Mouse (Mus musculus): Measurements from ENCODE around the gene Rab38. TPM values are rescaled to one million over a fixed set of nuclear protein-coding genes. Genes with fewer than 3 reads are reported as not detected.

The Rab38 gene
- total RNA-seq, 2 experiments from 2014 or later = 1.5 to 2.0 TPM

DNA sequence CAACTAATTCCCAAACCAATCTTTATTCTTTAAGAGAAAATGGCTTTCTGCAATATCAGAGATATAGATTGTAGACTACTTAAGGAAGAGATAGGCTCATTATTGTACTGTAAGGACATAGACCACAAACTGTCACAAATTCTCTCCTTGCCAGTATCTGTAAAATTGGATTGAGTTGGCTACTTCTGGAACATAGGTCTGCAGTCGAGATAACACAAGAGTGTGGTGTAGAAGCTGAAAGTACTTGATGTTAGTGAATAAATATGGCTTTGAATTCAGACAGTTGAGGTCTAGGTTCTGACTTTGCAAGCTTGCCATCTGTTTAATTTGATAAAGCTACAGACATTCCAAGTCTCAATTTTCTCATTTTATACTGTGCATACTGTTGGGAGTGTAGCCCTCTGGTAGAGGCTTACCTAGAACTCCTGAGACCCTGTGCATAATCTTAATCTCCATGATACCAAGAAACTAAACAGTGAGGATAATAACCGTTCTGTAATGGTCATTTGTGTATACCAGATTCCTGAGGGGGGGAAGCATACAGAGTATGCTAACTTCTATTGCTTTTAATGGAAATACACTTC is 15.3 kb downstream of the Rab38 start:
- no peak overlapping the region for H3K4me3 ChIP-seq
- H3K27ac ChIP-seq = no peak overlapping the region
- no peak for TF ChIP-seq CTCF (conservative IDR thresholded peaks at IDR 0.05)
- DNase-seq (ENCODE audit: low spot score in 2 of 2) = no peak

DNA sequence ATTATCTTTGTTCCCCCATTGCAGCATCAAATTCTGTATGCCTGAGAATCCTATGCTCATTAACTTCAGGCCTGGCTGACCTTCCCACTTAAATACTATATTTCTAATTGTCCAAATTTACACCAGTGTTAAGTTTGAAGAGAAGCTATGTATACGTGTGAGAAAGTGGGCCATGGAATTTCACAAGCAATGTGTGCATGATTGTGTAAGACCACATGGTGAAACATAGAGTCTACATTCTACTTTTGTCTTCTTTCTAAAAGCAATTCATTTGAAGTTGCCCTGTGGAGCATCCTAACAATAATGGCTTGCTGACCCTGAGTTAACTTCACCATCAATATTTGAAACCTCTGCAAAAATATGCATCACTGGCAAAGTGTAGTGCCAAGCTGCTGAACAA is 23.2 kb downstream of the Rab38 start:
- no peak for DNase-seq (ENCODE audit: low spot score in 2 of 2)
- Histone ChIP-seq H3K4me3 (no peak overlapping the region), H3K27ac (no peak overlapping the region)
- TF ChIP-seq CTCF (conservative IDR thresholded peaks at IDR 0.05) = no peak

DNA sequence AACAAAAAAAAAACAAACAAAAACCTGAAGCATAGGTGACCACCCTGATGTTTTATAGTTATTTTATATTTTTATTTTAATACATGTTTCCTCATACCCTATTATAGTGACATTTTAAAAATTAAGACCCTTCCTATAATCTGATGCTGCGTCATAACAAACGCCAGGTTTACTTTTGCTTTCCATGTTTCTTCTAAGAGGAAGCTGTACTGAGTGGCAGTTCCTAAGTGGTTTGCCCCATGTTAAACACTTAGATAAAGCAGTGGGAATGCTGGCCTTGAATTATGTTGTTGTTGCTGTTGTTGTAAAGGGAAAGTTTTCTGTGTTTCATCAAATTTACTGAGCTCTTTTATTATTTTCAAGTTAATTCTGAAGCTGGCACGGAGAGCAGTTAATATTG is 27.8 kb downstream of the Rab38 start:
- Histone ChIP-seq H3K4me3 (no peak overlapping the region), H3K27ac (no peak overlapping the region)
- TF ChIP-seq CTCF (conservative IDR thresholded peaks at IDR 0.05) = no peak
- no peak for DNase-seq (ENCODE audit: low spot score in 2 of 2)

DNA sequence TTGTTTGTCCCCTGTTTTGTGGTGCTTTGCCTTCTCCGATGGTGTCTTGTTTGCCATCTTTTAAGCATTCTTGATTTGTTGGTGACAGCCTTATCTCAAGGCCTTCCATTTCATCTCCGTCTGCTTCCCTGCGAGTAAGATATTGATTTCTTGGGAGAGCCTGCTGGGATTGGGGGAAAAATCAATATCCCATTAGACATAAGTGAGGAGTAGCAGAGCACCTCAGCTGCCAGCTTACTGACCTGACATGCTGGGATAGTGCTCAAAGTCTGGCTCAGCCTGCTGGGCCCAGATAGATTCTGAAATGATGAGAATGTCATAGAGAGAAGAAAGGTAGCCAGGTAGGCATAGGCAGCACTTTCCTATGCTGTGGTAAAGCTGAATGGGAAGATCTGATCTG is 37.7 kb downstream of the Rab38 start:
- no peak for TF ChIP-seq CTCF (conservative IDR thresholded peaks at IDR 0.05)
- DNase-seq (ENCODE audit: low spot score in 2 of 2) = no peak
- Histone ChIP-seq H3K27ac (no peak overlapping the region), H3K4me3 (no peak overlapping the region)

DNA sequence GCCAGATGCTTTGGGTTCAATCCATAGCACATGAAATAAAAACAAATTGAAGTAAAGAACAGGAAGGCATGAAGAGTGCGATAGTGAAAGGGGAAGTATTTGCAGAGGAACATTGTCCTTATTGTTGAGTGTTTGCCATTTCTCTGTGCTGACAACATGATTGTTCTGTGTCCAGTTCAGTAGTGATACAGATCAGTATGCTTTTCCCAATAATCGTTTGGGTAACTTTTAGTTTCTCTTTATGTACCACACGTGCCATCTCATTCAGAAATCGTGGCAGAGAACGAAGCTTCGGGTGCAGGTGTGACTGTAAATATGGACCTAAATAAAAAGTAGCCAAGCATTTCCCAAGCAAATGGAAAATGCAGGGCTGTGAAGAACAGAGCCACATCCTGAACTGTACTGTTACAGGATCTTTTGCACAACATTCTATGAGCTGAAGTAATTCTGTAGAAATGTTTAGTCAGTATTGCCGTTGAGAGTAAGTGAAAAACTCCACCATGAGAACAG is 52.1 kb downstream of the Rab38 start:
- no peak overlapping the region for H3K27ac ChIP-seq
- no peak for DNase-seq (ENCODE audit: low spot score in 2 of 2)
- TF ChIP-seq CTCF (conservative IDR thresholded peaks at IDR 0.05) = no peak
- H3K4me3 ChIP-seq = no peak overlapping the region

DNA sequence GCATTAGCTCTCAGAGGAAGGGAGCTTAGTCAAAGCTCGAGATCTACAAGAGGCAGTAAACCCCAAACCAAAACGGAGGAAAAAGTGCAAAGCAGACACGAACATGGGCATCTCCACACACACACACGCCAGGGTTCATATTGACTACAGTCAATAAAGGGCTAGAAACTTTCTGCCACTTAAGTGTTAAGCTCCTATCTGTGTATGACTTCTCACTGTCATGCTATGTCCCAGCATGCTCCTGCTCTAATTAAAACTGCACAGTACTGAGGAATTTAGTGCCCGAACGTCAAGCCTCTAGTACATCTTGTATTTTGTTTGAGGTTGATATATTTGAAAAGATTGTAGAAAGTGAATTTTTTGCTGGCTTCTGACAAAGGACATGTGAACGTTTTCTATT is 52.6 kb downstream of the Rab38 start:
- Histone ChIP-seq H3K27ac (no peak overlapping the region), H3K4me3 (no peak overlapping the region)
- DNase-seq (ENCODE audit: low spot score in 2 of 2) = no peak
- TF ChIP-seq CTCF (conservative IDR thresholded peaks at IDR 0.05) = no peak

DNA sequence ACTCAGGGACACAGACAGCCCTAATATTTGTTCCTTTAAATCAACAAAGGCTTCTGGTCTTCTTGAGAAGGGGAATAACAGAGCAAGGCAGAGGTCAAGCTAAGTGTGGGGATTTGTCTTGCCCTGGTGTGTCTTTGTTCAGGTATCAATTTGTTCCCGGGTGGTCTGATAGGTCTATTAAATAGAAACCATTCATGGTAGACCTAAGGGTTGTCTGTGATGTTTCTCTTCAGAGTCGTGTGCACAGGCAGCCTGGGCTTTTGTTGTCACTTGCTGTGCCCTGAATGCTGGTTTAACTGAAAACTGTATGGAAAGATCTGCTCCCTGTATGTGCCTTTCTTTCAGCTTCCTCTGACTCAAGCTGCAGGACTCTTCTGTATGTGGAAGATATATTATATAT is 60.9 kb downstream of the Rab38 start:
- H3K4me3 ChIP-seq = no peak overlapping the region
- no peak for DNase-seq (ENCODE audit: low spot score in 2 of 2)
- H3K27ac ChIP-seq = no peak overlapping the region
- TF ChIP-seq CTCF (conservative IDR thresholded peaks at IDR 0.05) = no peak

DNA sequence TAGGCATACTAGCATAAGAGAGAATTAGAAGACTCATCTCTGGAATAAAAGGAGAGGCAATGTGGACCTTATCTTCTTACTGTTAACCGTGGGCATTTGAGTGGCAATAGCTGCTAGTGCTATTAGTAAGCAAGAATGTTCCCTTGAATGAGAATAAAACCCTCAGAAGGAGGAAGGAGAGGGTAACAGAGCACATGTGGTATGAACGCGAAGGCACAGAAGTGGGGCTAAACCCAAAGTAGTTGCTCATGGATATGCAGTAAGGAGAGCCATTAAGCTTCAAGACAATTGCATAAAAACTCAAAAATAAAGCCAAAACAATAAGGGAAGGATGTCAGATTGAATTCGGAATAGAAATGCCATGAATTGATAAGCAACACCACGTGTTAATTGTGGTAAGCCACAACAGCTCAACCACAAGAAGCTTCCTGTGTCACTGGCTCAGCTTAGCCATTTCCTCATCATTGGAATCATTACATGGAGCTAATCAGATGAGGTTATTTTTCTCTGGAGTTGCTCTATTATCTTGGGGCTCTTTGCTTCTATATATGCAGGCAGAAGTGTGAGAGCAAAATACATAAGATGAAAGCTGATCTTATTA is 72.2 kb downstream of the Rab38 start:
- TF ChIP-seq CTCF (conservative IDR thresholded peaks at IDR 0.05) = no peak
- DNase-seq (ENCODE audit: low spot score in 2 of 2) = no peak
- Histone ChIP-seq H3K27ac (no peak overlapping the region), H3K4me3 (no peak overlapping the region)

DNA sequence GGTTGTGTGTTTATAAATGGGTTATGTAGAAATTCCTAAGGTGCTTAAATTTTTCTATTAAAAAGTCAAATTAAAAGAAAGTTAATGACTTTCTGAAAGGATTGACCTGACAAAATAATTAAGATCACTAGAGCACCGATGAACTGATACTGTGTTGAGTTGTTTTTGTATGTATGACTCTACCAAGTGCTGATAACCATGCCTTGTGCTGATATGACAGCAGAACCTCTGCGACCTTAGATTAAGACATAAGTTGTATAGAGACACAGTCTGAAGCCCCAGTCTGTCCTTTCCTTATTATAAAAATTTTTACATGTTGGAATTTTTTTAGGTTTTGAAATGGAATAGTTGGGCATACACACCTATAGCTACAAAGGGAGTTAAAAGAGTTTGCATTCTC is 79.7 kb downstream of the Rab38 start:
- no peak for TF ChIP-seq CTCF (conservative IDR thresholded peaks at IDR 0.05)

DNA sequence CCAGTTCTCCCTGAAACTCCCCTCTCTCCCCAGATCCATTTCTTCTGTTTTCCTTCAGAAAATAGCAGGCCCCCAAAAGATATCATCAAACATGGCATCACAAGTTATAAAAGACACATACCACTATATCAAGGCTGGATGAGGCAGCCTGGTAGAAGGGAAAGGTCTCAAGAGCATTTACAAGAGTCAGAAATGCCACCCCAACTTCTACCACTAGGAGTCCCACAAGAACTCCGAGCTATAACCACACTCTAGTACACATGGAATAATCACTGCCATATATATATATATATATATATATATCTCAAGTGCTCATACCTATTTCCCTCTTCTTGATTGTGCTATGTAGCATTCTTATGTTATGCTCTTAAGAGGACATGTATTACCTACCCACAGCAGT is 92.4 kb downstream of the Rab38 start:
- Histone ChIP-seq H3K4me3 (no peak overlapping the region), H3K27ac (no peak overlapping the region)
- peak; percentile 33; the same call in 1 of the 2 replicates for TF ChIP-seq CTCF (conservative IDR thresholded peaks at IDR 0.05)
- DNase-seq (ENCODE audit: low spot score in 2 of 2) = no peak

More for the DNA sequence above, 79.7 kb downstream of the Rab38 start:
- DNase-seq (ENCODE audit: low spot score in 2 of 2) = no peak
- Histone ChIP-seq H3K4me3 (no peak overlapping the region), H3K27ac (no peak overlapping the region)

DNA sequence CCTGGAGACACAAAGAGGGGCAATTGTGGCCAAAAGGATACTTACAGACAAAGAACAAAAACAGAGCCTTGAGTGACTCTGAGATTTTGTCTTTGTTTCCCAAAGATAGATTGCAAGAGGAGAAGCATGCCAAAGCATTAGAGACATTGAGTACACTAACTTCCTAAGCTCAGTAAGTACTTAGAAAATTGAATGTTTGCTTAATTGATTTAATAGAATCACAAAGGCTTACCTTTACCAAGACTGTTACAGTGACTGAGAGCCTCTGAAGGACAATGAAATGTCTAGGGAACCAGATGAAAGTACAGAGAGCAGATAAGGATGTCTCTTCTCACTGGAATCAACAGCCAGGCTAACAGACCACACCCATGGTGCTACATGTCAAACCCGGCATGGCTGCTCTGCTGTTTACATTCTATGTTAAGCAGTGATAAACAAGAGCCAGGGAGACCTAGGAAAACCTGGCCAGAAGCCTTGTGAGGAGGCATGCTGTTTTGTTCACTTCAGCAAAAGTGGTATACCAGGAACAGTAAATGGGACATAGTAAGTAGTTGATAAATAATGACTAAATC is 97.1 kb downstream of the Rab38 start:
- no peak for TF ChIP-seq CTCF (conservative IDR thresholded peaks at IDR 0.05)
- no peak overlapping the region for H3K27ac ChIP-seq
- no peak for DNase-seq (ENCODE audit: low spot score in 2 of 2)
- no peak overlapping the region for H3K4me3 ChIP-seq

DNA sequence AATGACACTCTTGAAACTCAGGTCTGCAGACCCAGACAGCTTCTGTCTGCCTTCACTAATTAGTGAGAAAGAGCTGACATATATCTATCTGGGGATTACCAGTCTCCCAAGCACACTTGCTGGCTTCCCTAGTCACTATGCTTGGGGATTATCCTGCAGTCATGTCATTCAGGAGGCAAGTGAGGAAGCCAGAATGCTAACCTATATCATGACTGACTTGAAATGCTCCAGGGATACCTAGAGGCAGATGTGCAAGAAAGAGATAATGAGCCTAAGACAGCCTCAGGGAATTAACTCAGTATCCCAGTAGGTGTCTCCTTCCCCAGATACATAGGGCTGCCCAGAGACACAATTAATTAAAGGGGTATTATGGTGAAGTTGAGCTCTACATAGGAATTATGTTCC is 106.1 kb downstream of the Rab38 start:
- no peak for TF ChIP-seq CTCF (conservative IDR thresholded peaks at IDR 0.05)
- no peak for DNase-seq (ENCODE audit: low spot score in 2 of 2)

DNA sequence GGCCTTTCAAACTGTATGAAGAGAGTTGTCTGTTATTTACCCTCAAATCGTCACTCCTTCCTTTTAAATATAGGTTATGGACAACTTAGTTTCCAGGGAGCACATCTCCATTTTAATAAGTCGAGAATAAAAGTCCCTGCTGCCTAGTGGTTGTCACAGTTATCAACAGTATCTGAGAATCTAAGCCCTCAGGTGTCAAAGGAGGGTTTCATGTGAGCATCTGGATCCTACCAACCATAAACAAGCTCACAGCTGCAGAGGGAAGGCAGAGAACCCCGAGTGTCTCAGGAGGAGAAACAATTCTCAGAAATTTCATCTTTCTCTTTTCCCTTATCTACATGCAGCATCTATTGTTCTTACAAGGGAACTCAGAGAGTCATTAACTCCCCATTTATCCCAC is 106.7 kb downstream of the Rab38 start:
- H3K4me3 ChIP-seq = no peak overlapping the region
- no peak for TF ChIP-seq CTCF (conservative IDR thresholded peaks at IDR 0.05)

More for the DNA sequence above, 106.1 kb downstream of the Rab38 start:
- H3K27ac ChIP-seq = no peak overlapping the region
- no peak overlapping the region for H3K4me3 ChIP-seq

More for the DNA sequence above, 106.7 kb downstream of the Rab38 start:
- DNase-seq (ENCODE audit: low spot score in 2 of 2) = no peak
- no peak overlapping the region for H3K27ac ChIP-seq

Other genes starting within 250 kb of the Rab38 start
- 10 to 100 TPM; 13.2 to 15.3 TPM for gene Ctsc, start 152.2 kb upstream of the Rab38 start, total RNA-seq (2021)